Mouse (Mus musculus) macrophage (primary cell): Measurements from ENCODE around the gene G430095P16Rik. TPM values are rescaled to one million over a fixed set of nuclear protein-coding genes. Genes with fewer than 3 reads are reported as not detected.

Source experiments
- H3K27ac ChIP-seq: fragments of 350-480 bp; formaldehyde crosslinking; 2 replicates; pipeline ENCODE4 v1.9.0; 2021
- H3K36me3 ChIP-seq: fragments of 350-480 bp; formaldehyde crosslinking; 2 replicates; pipeline ENCODE4 v1.9.0; 2021; ENCODE audit errors: inconsistent target
- H3K4me3 ChIP-seq: fragments of 350-480 bp; formaldehyde crosslinking; 2 replicates; pipeline ENCODE4 v1.9.0; 2021; ENCODE audit errors: inconsistent target
- H3K79me2 ChIP-seq: fragments of 350-480 bp; formaldehyde crosslinking; 2 replicates; pipeline ENCODE4 v1.9.0; 2021; ENCODE audit errors: inconsistent target
- WGBS: methylation state at CpG from one replicate; pipeline ENCODE4 v1.1.7; 2026; ENCODE audit warnings: inconsistent platforms; ENCODE audit not compliant: missing documents; 5-methylcytosine and 5-hydroxymethylcytosine counted together
- polyA plus RNA-seq: library from polyadenylated mRNA; stranded (reverse); fragments of 250-400 nt; gene quantifications from 3 replicates; pipeline ENCODE4 v1.2.4, GENCODE M21; 2018; ENCODE audit warnings: inconsistent platforms

Gene G430095P16Rik
- polyA plus RNA-seq, 1 experiment from 2014 or later = not detected

- 56% methylated on average over 7 of the region's 7 CpGs for WGBS
- no peaks in the 10 kb centered on the region for H3K79me2 ChIP-seq
- no peak overlapping the region for H3K27ac ChIP-seq
- H3K36me3 ChIP-seq = no peaks in the 10 kb centered on the region
- H3K4me3 ChIP-seq = no peak overlapping the region
These were observed 36.3 kb downstream of the G430095P16Rik start for GRCm38 (mm10) chr8:84759126-84759525.

- Histone ChIP-seq H3K36me3 (no peaks in the 10 kb centered on the region), H3K4me3 (no peak overlapping the region), H3K27ac (no peak overlapping the region), H3K79me2 (no peaks in the 10 kb centered on the region)
- 91% methylated on average over 10 of the region's 10 CpGs for WGBS
These were observed 36.9 kb downstream of the G430095P16Rik start for GRCm38 (mm10) chr8:84759718-84760117.

GRCm38 (mm10) chr8:84760405-84760805 lies 37.6 kb downstream of the G430095P16Rik start:
- H3K27ac ChIP-seq = no peak overlapping the region
- WGBS = 91% methylated on average over 7 of the region's 7 CpGs
- H3K79me2 ChIP-seq = no peaks in the 10 kb centered on the region
- no peaks in the 10 kb centered on the region for H3K36me3 ChIP-seq
- no peak overlapping the region for H3K4me3 ChIP-seq

- 81% methylated on average over 2 of the region's 2 CpGs for WGBS
- H3K36me3 ChIP-seq = no peaks in the 10 kb centered on the region
- no peaks in the 10 kb centered on the region for H3K79me2 ChIP-seq
- no peak overlapping the region for H3K27ac ChIP-seq
- no peak overlapping the region for H3K4me3 ChIP-seq
These were observed 38.1 kb downstream of the G430095P16Rik start for GRCm38 (mm10) chr8:84760901-84761300.

- Histone ChIP-seq H3K27ac (no peak overlapping the region), H3K36me3 (no peaks in the 10 kb centered on the region), H3K4me3 (no peak overlapping the region), H3K79me2 (no peaks in the 10 kb centered on the region)
- 83% methylated on average over 4 of the region's 4 CpGs for WGBS
These were observed 41.3 kb downstream of the G430095P16Rik start for GRCm38 (mm10) chr8:84764100-84764499.

- Histone ChIP-seq H3K4me3 (no peak overlapping the region), H3K79me2 (no peaks in the 10 kb centered on the region), H3K36me3 (no peaks in the 10 kb centered on the region), H3K27ac (no peak overlapping the region)
- WGBS = 95% methylated on average over 16 of the region's 17 CpGs
These were observed 42.2 kb downstream of the G430095P16Rik start for GRCm38 (mm10) chr8:84764870-84765495.

- Histone ChIP-seq H3K79me2 (no peaks in the 10 kb centered on the region), H3K4me3 (no peak overlapping the region), H3K36me3 (no peaks in the 10 kb centered on the region), H3K27ac (no peak overlapping the region)
- 97% methylated on average over 10 of the region's 10 CpGs for WGBS
These were observed 42.8 kb downstream of the G430095P16Rik start for GRCm38 (mm10) chr8:84765629-84766028.

- Histone ChIP-seq H3K27ac (no peak overlapping the region), H3K4me3 (no peak overlapping the region), H3K79me2 (no peaks in the 10 kb centered on the region), H3K36me3 (no peaks in the 10 kb centered on the region)
- WGBS = 94% methylated on average over 9 of the region's 9 CpGs
These were observed 43.6 kb downstream of the G430095P16Rik start for GRCm38 (mm10) chr8:84766422-84766821.

GRCm38 (mm10) chr8:84767221-84767620 lies 44.4 kb downstream of the G430095P16Rik start:
- Histone ChIP-seq H3K79me2 (no peaks in the 10 kb centered on the region), H3K27ac (no peak overlapping the region), H3K36me3 (no peaks in the 10 kb centered on the region), H3K4me3 (no peak overlapping the region)
- 88% methylated on average over 10 of the region's 10 CpGs for WGBS

GRCm38 (mm10) chr8:84768343-84769095 lies 45.7 kb downstream of the G430095P16Rik start:
- no peaks in the 10 kb centered on the region for H3K79me2 ChIP-seq
- H3K4me3 ChIP-seq = no peak overlapping the region
- H3K27ac ChIP-seq = no peak overlapping the region
- H3K36me3 ChIP-seq = no peaks in the 10 kb centered on the region
- WGBS = 95% methylated on average over 14 of the region's 14 CpGs

GRCm38 (mm10) chr8:84769324-84769723 lies 46.5 kb downstream of the G430095P16Rik start:
- no peaks in the 10 kb centered on the region for H3K36me3 ChIP-seq
- no peak overlapping the region for H3K4me3 ChIP-seq
- no peak overlapping the region for H3K27ac ChIP-seq
- 95% methylated on average over 7 of the region's 8 CpGs for WGBS
- H3K79me2 ChIP-seq = no peaks in the 10 kb centered on the region

GRCm38 (mm10) chr8:84770100-84770953 lies 47.5 kb downstream of the G430095P16Rik start:
- Histone ChIP-seq H3K27ac (no peak overlapping the region), H3K79me2 (no peaks in the 10 kb centered on the region), H3K4me3 (no peak overlapping the region), H3K36me3 (no peaks in the 10 kb centered on the region)
- 71% methylated on average over 9 of the region's 12 CpGs for WGBS

- 81% methylated on average over 5 of the region's 5 CpGs for WGBS
- Histone ChIP-seq H3K79me2 (no peaks in the 10 kb centered on the region), H3K27ac (no peak overlapping the region), H3K4me3 (no peak overlapping the region), H3K36me3 (no peaks in the 10 kb centered on the region)
These were observed 48.3 kb downstream of the G430095P16Rik start for GRCm38 (mm10) chr8:84771000-84771687.

GRCm38 (mm10) chr8:84771941-84772378 lies 49.2 kb downstream of the G430095P16Rik start:
- no peak overlapping the region for H3K4me3 ChIP-seq
- H3K27ac ChIP-seq = no peak overlapping the region
- H3K36me3 ChIP-seq = no peaks in the 10 kb centered on the region
- 42% methylated on average over 29 of the region's 34 CpGs for WGBS
- no peaks in the 10 kb centered on the region for H3K79me2 ChIP-seq
